Mouse (Mus musculus) kidney, postnatal 0 days (tissue): ENCODE data around the gene Mapkapk2. TPM values are rescaled to one million over a fixed set of nuclear protein-coding genes. Genes with fewer than 3 reads are reported as not detected.

ENCODE experiments used
- ATAC-seq: fragments of 200-750 bp; cut with Nextera tagmentation; replicated peaks from 2 replicates; pipeline ENCODE4 v1.8.0; 2017; ENCODE audit warnings: low read depth, moderate number of reproducible peaks, moderate TSS enrichment, moderate library complexity; ENCODE audit not compliant: low FRiP score
- DNase-seq: peaks from one replicate; pipeline ENCODE4 v3.0.0-alpha.2; 2016; ENCODE audit warnings: low spot score
- H3K27ac ChIP-seq: fragments of 300-500 bp; sonication (generic); 2 replicates; pipeline ENCODE4 v1.5.1; 2014; ENCODE audit warnings: mild to moderate bottlenecking
- H3K27me3 ChIP-seq: fragments of 300-500 bp; sonication (generic); 2 replicates; pipeline ENCODE4 v1.6.1; 2014; ENCODE audit warnings: low read length, mixed read lengths; ENCODE audit not compliant: insufficient read depth
- H3K36me3 ChIP-seq: fragments of 300-500 bp; sonication (generic); 2 replicates; pipeline ENCODE4 v1.6.1; 2014; ENCODE audit warnings: low read length, mixed read lengths; ENCODE audit not compliant: insufficient read depth
- H3K4me1 ChIP-seq: fragments of 300-500 bp; sonication (generic); replicated peaks from 2 replicates; pipeline ENCODE4 v1.6.1; 2014; ENCODE audit warnings: antibody characterized with exemption, low read length, mixed read lengths; ENCODE audit not compliant: insufficient read depth
- H3K4me2 ChIP-seq: fragments of 300-500 bp; sonication (generic); 2 replicates; pipeline ENCODE4 v1.6.1; 2014; ENCODE audit warnings: mild to moderate bottlenecking, low read length, moderate library complexity, mixed read lengths
- H3K4me3 ChIP-seq: fragments of 300-500 bp; sonication (generic); replicated peaks from 2 replicates; pipeline ENCODE4 v1.5.1; 2014; ENCODE audit warnings: low read depth, low read length
- H3K9ac ChIP-seq: fragments of 300-500 bp; sonication (generic); 2 replicates; pipeline ENCODE4 v1.6.1; 2014; ENCODE audit warnings: low read depth, low read length
- H3K9me3 ChIP-seq: fragments of 300-500 bp; sonication (generic); replicated peaks from 2 replicates; pipeline ENCODE4 v1.6.1; 2016; ENCODE audit warnings: low read length, inconsistent platforms, mixed read lengths
- CTCF ChIP-seq: IDR thresholded peaks from 2 replicates; pipeline ENCODE4 v1.5.1; 2016; ENCODE audit warnings: antibody characterized with exemption, low read depth, mild to moderate bottlenecking, moderate library complexity
- WGBS: fragments of 180-500 bp; shearing (Covaris S2); extraction: QIAGEN DNeasy Blood & Tissue Kit; methylation state at CpG from one replicate; pipeline ENCODE4 v1.1.7; 2014; 5-methylcytosine and 5-hydroxymethylcytosine counted together
- polyA plus RNA-seq: library from polyadenylated mRNA; unstranded; fragments of >200 nt; fragmentation: Nextera tagmentation; extraction: Ambion mirVana; gene quantifications from 2 replicates; pipeline ENCODE4 v1.2.1, GENCODE M21; 2015

The Mapkapk2 gene
- polyA plus RNA-seq, 1 experiment from 2014 or later = 55.9 TPM

GRCm38 (mm10) chr1:131115932-131116331 lies 18.3 kb upstream of the Mapkapk2 start:
- Histone ChIP-seq H3K9me3 (no peaks in the 10 kb centered on the region), H3K27ac (no peak overlapping the region), H3K4me3 (no peak overlapping the region), H3K4me2 (no peak overlapping the region), H3K9ac (no peak overlapping the region), H3K4me1 (peaks cover 3% of the 10 kb centered on the region; the same call in 1 of the 2 replicates), H3K27me3 (no peaks in the 10 kb centered on the region), H3K36me3 (no peaks in the 10 kb centered on the region)
- ATAC-seq (no peak), DNase-seq (peak; percentile 91)
- peak; percentile 84 for TF ChIP-seq CTCF
- 11% methylated on average over 6 of the region's 6 CpGs for WGBS

GRCm38 (mm10) chr1:131112576-131112975 lies 14.9 kb upstream of the Mapkapk2 start:
- H3K4me1 ChIP-seq = peaks cover 6% of the 10 kb centered on the region; the same call in 1 of the 2 replicates
- peak; percentile 81 for DNase-seq
- H3K27ac ChIP-seq = peak overlapping the region; percentile 22; the same call in 1 of the 2 replicates
- 0 out of 2 replicates have a peak, but pooled peaks have one; percentile 21 for ATAC-seq
- H3K4me2 ChIP-seq = no peak overlapping the region
- H3K27me3 ChIP-seq = no peaks in the 10 kb centered on the region
- H3K4me3 ChIP-seq = no peak overlapping the region
- no peaks in the 10 kb centered on the region for H3K9me3 ChIP-seq
- H3K9ac ChIP-seq = no peak overlapping the region
- 24% methylated on average over 6 of the region's 6 CpGs for WGBS
- H3K36me3 ChIP-seq = no peaks in the 10 kb centered on the region
- peak; percentile 61 for TF ChIP-seq CTCF

GRCm38 (mm10) chr1:131110525-131111106 lies 13.0 kb upstream of the Mapkapk2 start:
- no peak overlapping the region for H3K27ac ChIP-seq

GRCm38 (mm10) chr1:131107575-131108308 lies 10.1 kb upstream of the Mapkapk2 start:
- Histone ChIP-seq H3K27me3 (no peaks in the 10 kb centered on the region), H3K27ac (peak overlapping the region; percentile 66), H3K9me3 (no peaks in the 10 kb centered on the region), H3K4me3 (no peak overlapping the region), H3K4me2 (no peak overlapping the region), H3K36me3 (no peaks in the 10 kb centered on the region), H3K9ac (no peak overlapping the region), H3K4me1 (peaks cover 7% of the 10 kb centered on the region; the same call in 1 of the 2 replicates)
- TF ChIP-seq CTCF = no peak
- 25% methylated on average over 10 of the region's 10 CpGs for WGBS
- peak; percentile 83 for DNase-seq
- ATAC-seq = peak; percentile 93

More at GRCm38 (mm10) chr1:131110525-131111106, 13.0 kb upstream of the Mapkapk2 start:
- Histone ChIP-seq H3K4me1 (peaks cover 7% of the 10 kb centered on the region; the same call in 1 of the 2 replicates), H3K36me3 (no peaks in the 10 kb centered on the region), H3K4me2 (0 out of 2 replicates have a peak overlapping the region, but pooled peaks have one; percentile 25), H3K9me3 (no peaks in the 10 kb centered on the region), H3K27me3 (no peaks in the 10 kb centered on the region), H3K9ac (no peak overlapping the region), H3K4me3 (no peak overlapping the region)
- no peak for ATAC-seq
- WGBS = 35% methylated on average over 12 of the region's 12 CpGs
- DNase-seq = peak; percentile 62
- TF ChIP-seq CTCF = no peak

GRCm38 (mm10) chr1:131103776-131104424 lies 6.3 kb upstream of the Mapkapk2 start:
- H3K4me2 ChIP-seq = no peak overlapping the region
- no peaks in the 10 kb centered on the region for H3K9me3 ChIP-seq
- TF ChIP-seq CTCF = no peak
- peaks cover 4% of the 10 kb centered on the region; the same call in 1 of the 2 replicates for H3K4me1 ChIP-seq
- H3K27me3 ChIP-seq = no peaks in the 10 kb centered on the region
- H3K36me3 ChIP-seq = no peaks in the 10 kb centered on the region
- no peak overlapping the region for H3K27ac ChIP-seq
- WGBS = 74% methylated on average over 10 of the region's 10 CpGs
- DNase-seq (no peak), ATAC-seq (no peak)
- H3K9ac ChIP-seq = no peak overlapping the region
- no peak overlapping the region for H3K4me3 ChIP-seq

GRCm38 (mm10) chr1:131100808-131101207 lies 3.2 kb upstream of the Mapkapk2 start:
- no peak overlapping the region for H3K9ac ChIP-seq
- no peaks in the 10 kb centered on the region for H3K9me3 ChIP-seq
- no peak for DNase-seq
- H3K27ac ChIP-seq = no peak overlapping the region
- no peak overlapping the region for H3K4me3 ChIP-seq
- no peak for ATAC-seq
- no peaks in the 10 kb centered on the region for H3K27me3 ChIP-seq
- WGBS = 76% methylated on average over 1 of the region's 1 CpGs
- no peak for TF ChIP-seq CTCF
- peaks cover 11% of the 10 kb centered on the region; the same call in 1 of the 2 replicates for H3K4me1 ChIP-seq
- H3K4me2 ChIP-seq = no peak overlapping the region
- no peaks in the 10 kb centered on the region for H3K36me3 ChIP-seq
